Mouse (Mus musculus) embryonic facial prominence, embryonic 15.5 days (tissue): ENCODE measurements around the gene Fth1. TPM values are rescaled to one million over a fixed set of nuclear protein-coding genes. Genes with fewer than 3 reads are reported as not detected.
A peak's percentile ranks its signal among the peaks of the same experiment; 100 is the strongest.

ENCODE experiments used
- ATAC-seq: fragments of 200-750 bp; cut with Nextera tagmentation; 2 replicates; pipeline ENCODE4 v1.8.0; 2017; ENCODE audit warnings: low read depth, moderate TSS enrichment; ENCODE audit not compliant: insufficient number of reproducible peaks, low FRiP score, low TSS enrichment
- H3K27ac ChIP-seq: fragments of 300-500 bp; sonication (generic); replicated peaks from 2 replicates; pipeline ENCODE4 v1.5.1; 2015; ENCODE audit warnings: mild to moderate bottlenecking, inconsistent platforms
- H3K27me3 ChIP-seq: fragments of 300-500 bp; sonication (generic); 2 replicates; pipeline ENCODE4 v1.6.1; 2015; ENCODE audit warnings: inconsistent platforms
- H3K36me3 ChIP-seq: fragments of 300-500 bp; sonication (generic); 2 replicates; pipeline ENCODE4 v1.6.1; 2015; ENCODE audit warnings: mild to moderate bottlenecking, inconsistent platforms
- H3K4me1 ChIP-seq: fragments of 300-500 bp; sonication (generic); 2 replicates; pipeline ENCODE4 v1.6.1; 2015; ENCODE audit warnings: inconsistent platforms
- H3K4me2 ChIP-seq: fragments of 300-500 bp; sonication (generic); replicated peaks from 2 replicates; pipeline ENCODE4 v1.6.1; 2015; ENCODE audit warnings: mild to moderate bottlenecking, inconsistent platforms
- H3K4me3 ChIP-seq: fragments of 300-500 bp; sonication (generic); replicated peaks from 2 replicates; pipeline ENCODE4 v1.5.1; 2015; ENCODE audit warnings: mild to moderate bottlenecking, inconsistent platforms
- H3K9ac ChIP-seq: fragments of 300-500 bp; sonication (generic); 2 replicates; pipeline ENCODE4 v1.6.1; 2015; ENCODE audit warnings: inconsistent platforms
- H3K9me3 ChIP-seq: fragments of 300-500 bp; sonication (generic); replicated peaks from 2 replicates; pipeline ENCODE4 v1.6.1; 2016; ENCODE audit warnings: inconsistent platforms
- WGBS: fragments of 180-500 bp; shearing (Covaris S2); methylation state at CpG from one replicate; pipeline ENCODE4 v1.1.7; 2015; 5-methylcytosine and 5-hydroxymethylcytosine counted together
- polyA plus RNA-seq: library from polyadenylated mRNA; unstranded; fragments of >200 nt; fragmentation: Nextera tagmentation; extraction: Ambion mirVana; gene quantifications from 2 replicates; pipeline ENCODE4 v1.2.1, GENCODE M21; 2015

The Fth1 gene
- polyA plus RNA-seq, 1 experiment from 2014 or later: 1,694 TPM

DNA sequence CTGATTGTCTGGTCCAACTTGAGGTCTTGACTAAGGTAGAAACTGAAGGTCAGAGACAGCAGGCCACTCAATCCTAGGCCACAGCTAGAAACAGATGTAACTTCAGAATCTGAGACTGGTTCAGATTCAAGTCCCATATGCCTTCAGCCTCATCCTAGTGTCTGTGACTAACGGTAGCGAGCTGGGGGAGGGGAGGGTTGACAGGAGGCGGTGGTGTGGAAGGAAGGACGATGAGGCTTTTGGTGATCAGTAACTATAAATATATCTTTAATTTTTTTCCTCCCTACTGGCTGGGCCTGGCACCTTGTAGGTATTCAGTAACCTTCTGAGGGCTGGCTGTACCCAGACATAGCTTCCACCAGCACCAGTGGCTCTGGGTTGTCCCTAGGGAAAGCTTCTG, 35.0 kb downstream of the Fth1 start:
- Histone ChIP-seq H3K4me2 (no peak overlapping the region), H3K9ac (no peak overlapping the region), H3K9me3 (no peaks in the 10 kb centered on the region), H3K27me3 (no peaks in the 10 kb centered on the region), H3K27ac (no peak overlapping the region), H3K4me3 (no peak overlapping the region), H3K4me1 (peaks cover 60% of the 10 kb centered on the region), H3K36me3 (no peaks in the 10 kb centered on the region)
- no peak for ATAC-seq
- 58% methylated on average over 4 of the region's 4 CpGs for WGBS

- 89% methylated on average over 4 of the region's 4 CpGs for WGBS
- no peak overlapping the region for H3K27ac ChIP-seq
These were observed 35.8 kb downstream of the Fth1 start for GRCm38 (mm10) chr19:10016151-10016550.

GRCm38 (mm10) chr19:10017637-10018526, 37.5 kb downstream of the Fth1 start:
- Histone ChIP-seq H3K4me1 (peaks cover 71% of the 10 kb centered on the region), H3K4me2 (peak overlapping the region; percentile 92), H3K27ac (peak overlapping the region; percentile 75), H3K9ac (peak overlapping the region; percentile 62), H3K4me3 (peak overlapping the region; percentile 66), H3K27me3 (no peaks in the 10 kb centered on the region), H3K36me3 (no peaks in the 10 kb centered on the region), H3K9me3 (no peaks in the 10 kb centered on the region)
- ATAC-seq: peak; percentile 89
- 6% methylated on average over 44 of the region's 44 CpGs for WGBS

More at GRCm38 (mm10) chr19:10016151-10016550, 35.8 kb downstream of the Fth1 start:
- no peaks in the 10 kb centered on the region for H3K36me3 ChIP-seq
- no peak overlapping the region for H3K9ac ChIP-seq
- no peak overlapping the region for H3K4me3 ChIP-seq
- no peak for ATAC-seq
- no peaks in the 10 kb centered on the region for H3K9me3 ChIP-seq
- H3K4me1 ChIP-seq: peaks cover 63% of the 10 kb centered on the region
- H3K27me3 ChIP-seq: no peaks in the 10 kb centered on the region
- no peak overlapping the region for H3K4me2 ChIP-seq

GRCm38 (mm10) chr19:10018527-10018818, 38.1 kb downstream of the Fth1 start:
- H3K27me3 ChIP-seq: no peaks in the 10 kb centered on the region
- peak overlapping the region; percentile 92 for H3K4me2 ChIP-seq
- 0 out of 2 replicates have a peak, but pooled peaks have one; percentile 8 for ATAC-seq
- H3K4me1 ChIP-seq: peaks cover 70% of the 10 kb centered on the region
- H3K4me3 ChIP-seq: peak overlapping the region; percentile 66
- H3K36me3 ChIP-seq: no peaks in the 10 kb centered on the region
- 1% methylated on average over 3 of the region's 3 CpGs for WGBS
- peak overlapping the region; percentile 62 for H3K9ac ChIP-seq
- peak overlapping the region; percentile 75; the same call in 1 of the 2 replicates for H3K27ac ChIP-seq
- H3K9me3 ChIP-seq: no peaks in the 10 kb centered on the region

DNA sequence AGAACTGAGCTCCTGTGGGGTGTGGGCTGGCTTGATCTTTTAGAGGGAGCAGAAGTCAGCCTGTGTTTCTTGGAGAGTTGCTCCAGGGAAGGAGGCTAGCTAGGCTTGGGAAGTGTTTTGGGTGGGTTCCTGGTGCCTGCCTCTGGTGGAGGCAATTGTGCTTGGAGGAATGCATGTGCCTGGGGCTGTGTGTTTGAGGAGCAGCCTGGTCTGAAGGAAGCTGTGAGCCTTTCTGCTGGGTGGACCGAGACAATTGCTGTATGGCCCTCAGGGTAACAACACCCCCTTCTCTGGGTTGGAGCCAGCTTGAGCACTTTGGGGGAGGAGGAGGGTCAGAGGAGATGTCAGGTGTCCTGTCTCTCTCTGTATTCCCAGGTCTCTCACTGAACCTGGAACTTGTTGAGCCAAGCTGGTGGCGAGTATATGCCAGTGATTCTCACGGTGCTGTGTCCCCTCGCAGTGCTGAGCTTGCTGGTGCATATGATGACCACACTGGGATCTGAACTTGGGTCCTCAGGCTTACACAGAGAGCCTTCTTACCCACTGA, 38.9 kb downstream of the Fth1 start:
- H3K4me1 ChIP-seq: peaks cover 62% of the 10 kb centered on the region
- H3K36me3 ChIP-seq: no peaks in the 10 kb centered on the region
- no peak for ATAC-seq
- 53% methylated on average over 4 of the region's 4 CpGs for WGBS
- peak overlapping the region; percentile 92 for H3K4me2 ChIP-seq
- H3K27me3 ChIP-seq: no peaks in the 10 kb centered on the region
- H3K9ac ChIP-seq: peak overlapping the region; percentile 62
- 0 out of 2 replicates have a peak overlapping the region, but pooled peaks have one; percentile 22 for H3K27ac ChIP-seq
- peak overlapping the region; percentile 66 for H3K4me3 ChIP-seq
- H3K9me3 ChIP-seq: no peaks in the 10 kb centered on the region

GRCm38 (mm10) chr19:10021981-10022380, 41.6 kb downstream of the Fth1 start:
- Histone ChIP-seq H3K9me3 (no peaks in the 10 kb centered on the region), H3K4me2 (no peak overlapping the region), H3K4me1 (peaks cover 65% of the 10 kb centered on the region), H3K9ac (no peak overlapping the region), H3K27ac (peak overlapping the region; percentile 49), H3K36me3 (peaks cover under 1% of the 10 kb centered on the region; the same call in 1 of the 2 replicates), H3K4me3 (no peak overlapping the region), H3K27me3 (no peaks in the 10 kb centered on the region)
- WGBS: 83% methylated on average over 2 of the region's 2 CpGs
- ATAC-seq: no peak

GRCm38 (mm10) chr19:10022414-10023303, 42.3 kb downstream of the Fth1 start:
- H3K27ac ChIP-seq: peak overlapping the region; percentile 49
- H3K27me3 ChIP-seq: no peaks in the 10 kb centered on the region
- no peak for ATAC-seq
- peaks cover 61% of the 10 kb centered on the region for H3K4me1 ChIP-seq
- H3K36me3 ChIP-seq: peaks cover 7% of the 10 kb centered on the region
- 57% methylated on average over 5 of the region's 5 CpGs for WGBS
- no peak overlapping the region for H3K4me2 ChIP-seq
- H3K4me3 ChIP-seq: no peak overlapping the region
- no peak overlapping the region for H3K9ac ChIP-seq
- H3K9me3 ChIP-seq: no peaks in the 10 kb centered on the region

- H3K4me1 ChIP-seq: peaks cover 55% of the 10 kb centered on the region
- H3K27ac ChIP-seq: peak overlapping the region; percentile 49
- no peak overlapping the region for H3K9ac ChIP-seq
- H3K4me2 ChIP-seq: no peak overlapping the region
- H3K4me3 ChIP-seq: no peak overlapping the region
- H3K9me3 ChIP-seq: no peaks in the 10 kb centered on the region
- no peak for ATAC-seq
- 67% methylated on average over 9 of the region's 9 CpGs for WGBS
- no peaks in the 10 kb centered on the region for H3K27me3 ChIP-seq
- H3K36me3 ChIP-seq: peaks cover 10% of the 10 kb centered on the region
These were observed 42.9 kb downstream of the Fth1 start for GRCm38 (mm10) chr19:10023304-10023758.

DNA sequence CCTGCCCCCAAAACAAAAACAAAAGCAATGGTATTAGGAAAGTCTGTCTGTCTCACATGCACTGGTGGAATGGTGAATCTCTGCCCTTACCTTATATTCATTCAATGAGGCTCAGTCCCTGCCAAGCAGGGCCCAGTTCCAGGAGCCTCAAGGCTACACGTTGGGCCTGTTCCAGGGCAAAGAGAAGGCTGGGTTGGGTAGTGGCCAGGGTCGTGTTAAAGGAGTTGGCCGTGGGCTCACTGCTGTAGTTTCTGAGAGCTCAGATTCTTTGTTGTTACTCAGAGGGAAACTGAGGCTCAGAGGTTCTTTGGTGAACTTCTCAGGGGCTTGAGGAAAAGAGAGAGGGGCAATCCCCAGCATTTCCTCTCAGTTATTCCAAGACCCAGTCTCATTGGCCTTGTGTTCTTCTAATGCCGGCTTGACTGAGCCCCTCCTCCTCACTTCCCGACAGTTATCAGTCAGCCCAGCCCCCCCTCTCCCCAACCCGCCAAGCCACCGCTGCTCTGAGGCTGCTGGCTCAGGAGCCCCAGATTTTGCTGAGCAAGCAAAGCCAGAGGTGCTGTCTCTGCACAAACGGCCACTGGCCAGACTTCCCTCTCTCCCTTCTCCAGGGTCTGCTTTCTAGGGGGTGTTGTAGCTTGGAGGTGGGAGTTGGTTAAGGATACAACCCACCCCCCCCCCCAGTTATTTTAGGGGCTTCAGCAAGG, 44.9 kb downstream of the Fth1 start:
- H3K9me3 ChIP-seq: no peaks in the 10 kb centered on the region
- no peak overlapping the region for H3K4me2 ChIP-seq
- no peak overlapping the region for H3K9ac ChIP-seq
- 14% methylated on average over 8 of the region's 8 CpGs for WGBS
- H3K4me3 ChIP-seq: no peak overlapping the region
- H3K27ac ChIP-seq: peak overlapping the region; percentile 73
- H3K4me1 ChIP-seq: peaks cover 37% of the 10 kb centered on the region
- peak; percentile 40; the same call in 1 of the 2 replicates for ATAC-seq
- no peaks in the 10 kb centered on the region for H3K27me3 ChIP-seq
- H3K36me3 ChIP-seq: peaks cover 20% of the 10 kb centered on the region

GRCm38 (mm10) chr19:10029746-10030145, 49.3 kb downstream of the Fth1 start:
- Histone ChIP-seq H3K36me3 (peaks cover 22% of the 10 kb centered on the region), H3K27ac (no peak overlapping the region), H3K4me2 (no peak overlapping the region), H3K4me1 (peaks cover 16% of the 10 kb centered on the region), H3K4me3 (no peak overlapping the region), H3K9ac (no peak overlapping the region), H3K9me3 (no peaks in the 10 kb centered on the region), H3K27me3 (no peaks in the 10 kb centered on the region)
- 85% methylated on average over 2 of the region's 2 CpGs for WGBS
- ATAC-seq: no peak
